Mouse (Mus musculus): Measurements from ENCODE around the gene Dis3l2. TPM values are rescaled to one million over a fixed set of nuclear protein-coding genes. Genes with fewer than 3 reads are reported as not detected.
A peak's percentile ranks its signal among the peaks of the same experiment; 100 is the strongest.

Gene Dis3l2
- total RNA-seq, 2 experiments from 2014 or later, result 23.0 to 26.2 TPM

GRCm38 (mm10) chr1:87073776-87074175 lies 370.2 kb downstream of the Dis3l2 start:
- no peak for DNase-seq

GRCm38 (mm10) chr1:87086196-87086595 lies 382.6 kb downstream of the Dis3l2 start:
- no peak for DNase-seq

- DNase-seq, result no peak
Observed at GRCm38 (mm10) chr1:87086964-87087363, 383.4 kb downstream of the Dis3l2 start.

GRCm38 (mm10) chr1:87089251-87089650 lies 385.6 kb downstream of the Dis3l2 start:
- no peak for DNase-seq

GRCm38 (mm10) chr1:87089828-87090227 lies 386.2 kb downstream of the Dis3l2 start, which contains the start of gene Alppl2:
Gene Alppl2 (minus strand): TSS chr1:87089928.
- no peak for DNase-seq

GRCm38 (mm10) chr1:87095642-87096041 lies 392.0 kb downstream of the Dis3l2 start:
- no peak for DNase-seq

GRCm38 (mm10) chr1:87098358-87098975 lies 394.9 kb downstream of the Dis3l2 start:
- peak; percentile 16 to 34 for DNase-seq

Other genes with a start within 250 kb of the Dis3l2 start
- gene Ptma, start 177.1 kb upstream of the Dis3l2 start, total RNA-seq (2021), result 100 to 1,000 TPM; 507 to 508 TPM
- gene Pde6d, start 121.2 kb upstream of the Dis3l2 start, total RNA-seq (2021), result 10 to 100 TPM; 54.1 to 59.4 TPM
- gene Cops7b, start 120.9 kb upstream of the Dis3l2 start, total RNA-seq (2021), result 10 to 100 TPM; 19.4 to 22.0 TPM
- 1 to 10 TPM; 7.1 to 8.0 TPM for gene Nppc, start 33.2 kb upstream of the Dis3l2 start, total RNA-seq (2021)